Mouse (Mus musculus) ovary, adult 18-20 months (tissue): ENCODE results near the gene Pard3.
"Not testable (repeated sequence)": the region's sequence is repeated elsewhere in the genome, so short reads cannot be mapped to it uniquely, and the experiment has no call there.

Source experiments
- DNase-seq: peaks from one replicate; pipeline ENCODE4 v3.0.0; 2022; ENCODE audit warnings: low spot score, mixed read lengths

Gene Pard3

GRCm38 (mm10) chr8:127139154-127139553 is 75.5 kb downstream of the Pard3 start:
- peak; percentile 48 for DNase-seq

GRCm38 (mm10) chr8:127140945-127141344 is 77.3 kb downstream of the Pard3 start:
- no peak for DNase-seq

GRCm38 (mm10) chr8:127143641-127144040 is 79.9 kb downstream of the Pard3 start:
- DNase-seq: no peak

- no peak for DNase-seq
These were observed 80.9 kb downstream of the Pard3 start for GRCm38 (mm10) chr8:127144562-127144961.

- no peak for DNase-seq
These were observed 81.4 kb downstream of the Pard3 start for GRCm38 (mm10) chr8:127145135-127145534.

GRCm38 (mm10) chr8:127146055-127146454 is 82.4 kb downstream of the Pard3 start:
- no peak for DNase-seq

GRCm38 (mm10) chr8:127148821-127149220 is 85.1 kb downstream of the Pard3 start:
- no peak for DNase-seq

- no peak for DNase-seq
These were observed 87.0 kb downstream of the Pard3 start for GRCm38 (mm10) chr8:127150645-127151044.

GRCm38 (mm10) chr8:127151706-127152105 is 88.0 kb downstream of the Pard3 start:
- no peak for DNase-seq

GRCm38 (mm10) chr8:127157087-127157486 is 93.4 kb downstream of the Pard3 start:
- DNase-seq: peak; percentile 13

- DNase-seq: no peak
These were observed 95.8 kb downstream of the Pard3 start for GRCm38 (mm10) chr8:127159421-127159966.

- DNase-seq: no peak
These were observed 98.2 kb downstream of the Pard3 start for GRCm38 (mm10) chr8:127161854-127162253.

GRCm38 (mm10) chr8:127162821-127163220 is 99.1 kb downstream of the Pard3 start:
- no peak for DNase-seq

GRCm38 (mm10) chr8:127164326-127165280 is 100.9 kb downstream of the Pard3 start:
- no peak for DNase-seq

GRCm38 (mm10) chr8:127168496-127168895 is 104.8 kb downstream of the Pard3 start:
- DNase-seq: no peak

GRCm38 (mm10) chr8:127169361-127169760 is 105.7 kb downstream of the Pard3 start:
- DNase-seq: no peak

GRCm38 (mm10) chr8:127170372-127170771 is 106.7 kb downstream of the Pard3 start:
- not testable (repeated sequence) for DNase-seq

GRCm38 (mm10) chr8:127170930-127171329 is 107.2 kb downstream of the Pard3 start:
- DNase-seq: no peak

- no peak for DNase-seq
These were observed 109.8 kb downstream of the Pard3 start for GRCm38 (mm10) chr8:127173483-127173882.

- no peak for DNase-seq
These were observed 110.7 kb downstream of the Pard3 start for GRCm38 (mm10) chr8:127174411-127174810.

- DNase-seq: no peak
These were observed 111.6 kb downstream of the Pard3 start for GRCm38 (mm10) chr8:127175160-127175836.

GRCm38 (mm10) chr8:127178634-127179033 is 114.9 kb downstream of the Pard3 start:
- DNase-seq: no peak

- no peak for DNase-seq
These were observed 117.6 kb downstream of the Pard3 start for GRCm38 (mm10) chr8:127181246-127181645.
